Mouse (Mus musculus): ENCODE results near the gene Gm15013. TPM values are rescaled to one million over a fixed set of nuclear protein-coding genes. Genes with fewer than 3 reads are reported as not detected.
"Not testable (repeated sequence)": the region's sequence is repeated elsewhere in the genome, so short reads cannot be mapped to it uniquely, and the experiment has no call there.

The Gm15013 gene
- polyA plus RNA-seq (2015; fragmentation: Nextera tagmentation; extraction: Ambion mirVana): 0.29 and 0.50 TPM in 2 replicates

- WGBS: 93% methylated on average over 8 of the region's 8 CpGs
- no peaks in the 10 kb centered on the region for H3K4me1 ChIP-seq (ENCODE audit: control insufficient read depth, insufficient read depth, low read length)
- ATAC-seq: no peak
- no peaks in the 10 kb centered on the region for H3K27me3 ChIP-seq (replicated peaks; ENCODE audit: control insufficient read depth, insufficient read depth, low read length)
- no peak within 1 kb of the TSS for H3K9ac ChIP-seq (ENCODE audit: low read depth, low read length)
- no peak within 1 kb of the TSS for H3K4me2 ChIP-seq (ENCODE audit: low read depth, low read length)
- no peak within 1 kb of the TSS for H3K27ac ChIP-seq (ENCODE audit: low read length)
- no peaks in the 10 kb centered on the region for H3K36me3 ChIP-seq (ENCODE audit: control insufficient read depth, insufficient read depth, low read length)
- no peaks in the 10 kb centered on the region for H3K9me3 ChIP-seq (ENCODE audit: control insufficient read depth, low read length)
- no peak within 1 kb of the TSS for H3K4me3 ChIP-seq (ENCODE audit: low read length)
Observed at GRCm38 (mm10) chrX:139714381-139714780, at the start of gene Gm15013. Gm15013 (minus strand) TSS chrX:139714481.

DNA sequence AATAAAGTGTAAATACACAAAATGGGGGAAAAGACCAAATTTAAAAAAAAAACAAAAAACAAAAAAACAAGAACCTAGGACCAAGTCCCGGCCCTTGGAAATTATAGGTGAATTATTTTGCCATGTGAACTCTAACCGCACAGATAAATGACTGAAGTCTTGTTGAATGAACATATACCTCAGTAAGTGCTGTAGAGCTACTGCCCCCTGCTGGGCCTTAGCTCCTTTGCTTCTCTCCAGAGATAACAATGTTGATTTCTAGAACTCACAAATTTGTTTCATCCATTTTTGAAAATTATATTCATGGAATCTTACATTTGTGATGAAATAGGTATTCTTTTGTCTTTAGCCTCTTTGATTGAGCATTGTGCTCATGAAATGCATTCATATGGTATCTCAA lies 48.3 kb upstream of the Gm15013 start:
- no peak overlapping the region for H3K9ac ChIP-seq (ENCODE audit: low read depth, low read length)
- 67% methylated on average over 2 of the region's 2 CpGs for WGBS
- H3K4me3 ChIP-seq (ENCODE audit: low read length): no peak overlapping the region
- no peaks in the 10 kb centered on the region for H3K9me3 ChIP-seq (ENCODE audit: control insufficient read depth, low read length)
- ATAC-seq: no peak
- no peak overlapping the region for H3K27ac ChIP-seq (ENCODE audit: low read length)
- no peaks in the 10 kb centered on the region for H3K27me3 ChIP-seq (replicated peaks; ENCODE audit: control insufficient read depth, insufficient read depth, low read length)
- H3K4me2 ChIP-seq (ENCODE audit: low read depth, low read length): no peak overlapping the region
- H3K36me3 ChIP-seq (ENCODE audit: control insufficient read depth, insufficient read depth, low read length): no peaks in the 10 kb centered on the region
- no peaks in the 10 kb centered on the region for H3K4me1 ChIP-seq (ENCODE audit: control insufficient read depth, insufficient read depth, low read length)

DNA sequence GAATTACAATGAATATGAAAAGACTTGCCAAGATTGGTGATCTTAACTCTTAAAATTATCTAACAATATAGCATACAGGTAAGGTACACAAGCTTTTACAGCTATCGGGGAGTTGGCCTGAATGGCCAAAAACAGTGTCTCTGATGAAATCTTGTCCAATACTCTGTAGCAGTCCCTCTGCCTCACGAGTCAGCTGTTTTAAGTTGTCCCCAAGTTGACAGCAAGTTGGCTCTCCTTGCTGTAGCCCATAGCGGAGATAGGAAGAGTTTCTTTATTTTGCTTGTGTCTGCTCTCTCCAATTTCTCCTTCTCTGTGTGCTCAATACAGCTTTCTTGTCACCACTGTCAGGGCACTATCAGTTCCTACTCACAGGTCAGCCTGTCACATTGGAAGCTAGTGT lies 44.4 kb upstream of the Gm15013 start:
- H3K9ac ChIP-seq (ENCODE audit: low read depth, low read length); H3K4me3 ChIP-seq (ENCODE audit: low read length); H3K4me2 ChIP-seq (ENCODE audit: low read depth, low read length); H3K36me3 ChIP-seq (ENCODE audit: control insufficient read depth, insufficient read depth, low read length); H3K27me3 ChIP-seq (replicated peaks; ENCODE audit: control insufficient read depth, insufficient read depth, low read length); H3K4me1 ChIP-seq (ENCODE audit: control insufficient read depth, insufficient read depth, low read length); H3K27ac ChIP-seq (ENCODE audit: low read length); ATAC-seq; H3K9me3 ChIP-seq (ENCODE audit: control insufficient read depth, low read length): not testable (repeated sequence)
- 84% methylated on average over 3 of the region's 3 CpGs for whole genome bisulfite sequencing

GRCm38 (mm10) chrX:139751855-139752254 lies 37.6 kb upstream of the Gm15013 start:
- H3K36me3 ChIP-seq (ENCODE audit: control insufficient read depth, insufficient read depth, low read length): no peaks in the 10 kb centered on the region
- H3K27me3 ChIP-seq (replicated peaks; ENCODE audit: control insufficient read depth, insufficient read depth, low read length): no peaks in the 10 kb centered on the region
- no peak overlapping the region for H3K4me2 ChIP-seq (ENCODE audit: low read depth, low read length)
- no peak overlapping the region for H3K9ac ChIP-seq (ENCODE audit: low read depth, low read length)
- no peak for ATAC-seq
- no peak overlapping the region for H3K4me3 ChIP-seq (ENCODE audit: low read length)
- WGBS: 4% methylated on average over 1 of the region's 1 CpGs
- no peaks in the 10 kb centered on the region for H3K9me3 ChIP-seq (ENCODE audit: control insufficient read depth, low read length)
- H3K4me1 ChIP-seq (ENCODE audit: control insufficient read depth, insufficient read depth, low read length): no peaks in the 10 kb centered on the region
- no peak overlapping the region for H3K27ac ChIP-seq (ENCODE audit: low read length)

GRCm38 (mm10) chrX:139737066-139737465 lies 22.8 kb upstream of the Gm15013 start:
- no peak overlapping the region for H3K4me3 ChIP-seq (ENCODE audit: low read length)
- no peaks in the 10 kb centered on the region for H3K27me3 ChIP-seq (replicated peaks; ENCODE audit: control insufficient read depth, insufficient read depth, low read length)
- no peak overlapping the region for H3K9ac ChIP-seq (ENCODE audit: low read depth, low read length)
- H3K4me1 ChIP-seq (ENCODE audit: control insufficient read depth, insufficient read depth, low read length): no peaks in the 10 kb centered on the region
- no peak for ATAC-seq
- H3K9me3 ChIP-seq (ENCODE audit: control insufficient read depth, low read length): no peaks in the 10 kb centered on the region
- H3K36me3 ChIP-seq (ENCODE audit: control insufficient read depth, insufficient read depth, low read length): no peaks in the 10 kb centered on the region
- WGBS: 89% methylated on average over 5 of the region's 5 CpGs
- no peak overlapping the region for H3K4me2 ChIP-seq (ENCODE audit: low read depth, low read length)
- H3K27ac ChIP-seq (ENCODE audit: low read length): no peak overlapping the region

DNA sequence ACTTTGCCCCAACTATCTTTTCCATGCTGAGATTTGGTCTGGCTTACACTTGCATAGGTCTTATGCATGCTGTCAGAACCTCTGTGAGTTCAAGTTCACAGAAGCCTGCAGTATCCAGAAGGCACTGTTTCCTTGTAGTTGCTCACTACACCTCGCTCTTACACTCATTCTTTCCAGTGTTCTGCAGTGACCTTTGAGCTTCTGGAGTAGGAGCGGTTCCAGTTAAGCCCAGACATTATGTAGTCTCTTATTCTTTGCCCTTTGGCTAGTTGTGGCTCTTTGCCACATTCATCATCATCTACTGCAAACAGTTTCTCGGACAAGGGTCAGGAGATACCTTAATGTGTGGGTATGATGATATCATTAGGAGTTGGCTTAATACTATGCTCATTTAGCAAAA lies 16.3 kb upstream of the Gm15013 start:
- no peaks in the 10 kb centered on the region for H3K9me3 ChIP-seq (ENCODE audit: control insufficient read depth, low read length)
- H3K36me3 ChIP-seq (ENCODE audit: control insufficient read depth, insufficient read depth, low read length): no peaks in the 10 kb centered on the region
- no peak overlapping the region for H3K9ac ChIP-seq (ENCODE audit: low read depth, low read length)
- H3K27me3 ChIP-seq (replicated peaks; ENCODE audit: control insufficient read depth, insufficient read depth, low read length): no peaks in the 10 kb centered on the region
- H3K4me3 ChIP-seq (ENCODE audit: low read length): no peak overlapping the region
- no peaks in the 10 kb centered on the region for H3K4me1 ChIP-seq (ENCODE audit: control insufficient read depth, insufficient read depth, low read length)
- WGBS: 86% methylated on average over 3 of the region's 3 CpGs
- peak; percentile 44; the same call in 1 of the 2 replicates for ATAC-seq
- H3K4me2 ChIP-seq (ENCODE audit: low read depth, low read length): no peak overlapping the region
- H3K27ac ChIP-seq (ENCODE audit: low read length): no peak overlapping the region

DNA sequence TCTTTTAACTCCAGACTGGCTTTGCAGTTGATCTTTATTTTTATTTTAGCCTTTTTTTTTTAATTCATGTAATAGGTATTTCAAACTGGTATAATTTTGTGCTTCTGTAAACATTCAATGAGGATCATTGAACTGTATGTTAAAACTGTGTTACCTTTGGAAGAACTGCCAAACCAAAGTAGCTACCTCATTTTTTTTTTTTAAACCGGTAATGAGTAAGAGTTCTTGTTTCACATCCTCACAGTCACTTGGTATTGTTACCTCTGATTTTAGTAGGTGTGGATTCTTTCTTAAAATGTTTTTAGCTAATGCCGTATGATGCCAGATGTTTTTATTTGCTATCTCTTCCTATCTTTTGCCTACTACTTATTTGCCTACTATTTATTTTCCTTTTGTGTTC lies 8.1 kb upstream of the Gm15013 start:
- Histone ChIP-seq H3K4me2 (ENCODE audit: low read depth, low read length) (no peak overlapping the region), H3K36me3 (ENCODE audit: control insufficient read depth, insufficient read depth, low read length) (no peaks in the 10 kb centered on the region), H3K9ac (ENCODE audit: low read depth, low read length) (no peak overlapping the region), H3K4me3 (ENCODE audit: low read length) (no peak overlapping the region), H3K27ac (ENCODE audit: low read length) (no peak overlapping the region), H3K4me1 (ENCODE audit: control insufficient read depth, insufficient read depth, low read length) (no peaks in the 10 kb centered on the region), H3K27me3 (replicated peaks; ENCODE audit: control insufficient read depth, insufficient read depth, low read length) (no peaks in the 10 kb centered on the region), H3K9me3 (ENCODE audit: control insufficient read depth, low read length) (no peaks in the 10 kb centered on the region)
- WGBS: 92% methylated on average over 2 of the region's 2 CpGs
- no peak for ATAC-seq

DNA sequence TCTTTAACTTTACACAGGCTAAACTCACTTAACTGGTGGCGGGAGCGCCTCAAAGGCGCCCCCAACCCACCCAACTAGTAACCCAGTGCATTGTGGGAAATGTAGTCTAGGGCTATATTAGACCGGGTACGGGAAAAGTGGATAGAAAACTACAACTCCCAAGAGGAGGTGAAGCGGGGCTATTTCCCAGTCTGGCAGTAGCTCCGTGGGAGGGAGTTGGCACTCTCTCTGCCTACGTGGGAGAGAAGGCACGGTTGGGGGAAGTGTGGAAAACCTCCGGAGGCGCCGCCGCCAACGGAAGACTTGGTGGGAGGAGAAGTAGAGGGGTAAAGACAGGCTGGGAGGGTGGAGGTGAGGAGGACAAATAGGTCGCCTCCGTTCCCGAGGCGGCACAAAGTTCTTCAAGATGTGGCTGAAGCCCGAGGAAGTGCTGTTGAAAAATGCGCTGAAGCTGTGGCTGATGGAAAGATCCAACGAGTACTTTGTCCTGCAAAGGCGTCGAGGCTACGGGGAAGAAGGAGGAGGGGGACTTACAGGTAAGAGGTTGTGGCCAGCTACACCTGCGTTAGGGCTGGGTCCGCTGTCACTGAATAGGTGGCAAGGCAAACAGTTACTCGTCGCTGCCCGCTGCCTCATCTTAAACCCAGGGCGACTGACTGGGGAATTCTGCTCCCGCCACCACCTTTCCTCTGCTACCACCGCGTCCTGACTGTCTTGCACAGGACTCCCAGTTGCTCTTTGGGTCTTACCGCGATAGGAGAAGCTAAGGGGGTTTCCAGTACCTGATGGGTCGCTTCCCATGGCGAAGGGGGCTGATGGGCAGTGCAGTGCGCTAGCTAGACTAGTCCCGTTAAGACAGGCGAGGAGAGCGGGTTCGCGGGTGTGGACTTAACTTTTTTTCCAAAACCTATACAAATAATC lies 29.2 kb downstream of the Gm15013 start, which contains the start of gene Tbc1d8b:
Tbc1d8b (plus strand) TSS at position 222 of the 921 bp plus-strand sequence.
- peak; percentile 99 for ATAC-seq
- 11% methylated on average over 43 of the region's 43 CpGs for WGBS
- no peaks in the 10 kb centered on the region for H3K4me1 ChIP-seq (ENCODE audit: control insufficient read depth, insufficient read depth, low read length)
- H3K9me3 ChIP-seq (ENCODE audit: control insufficient read depth, low read length): no peaks in the 10 kb centered on the region
- no peaks in the 10 kb centered on the region for H3K36me3 ChIP-seq (ENCODE audit: control insufficient read depth, insufficient read depth, low read length)
- H3K9ac ChIP-seq (ENCODE audit: low read depth, low read length): peak within 1 kb of the TSS; percentile 70
- no peaks in the 10 kb centered on the region for H3K27me3 ChIP-seq (replicated peaks; ENCODE audit: control insufficient read depth, insufficient read depth, low read length)
- peak within 1 kb of the TSS; percentile 58 for H3K4me3 ChIP-seq (ENCODE audit: low read length)
- H3K27ac ChIP-seq (ENCODE audit: low read length): peak within 1 kb of the TSS; percentile 76
- peak within 1 kb of the TSS; percentile 50 for H3K4me2 ChIP-seq (ENCODE audit: low read depth, low read length)

GRCm38 (mm10) chrX:139684410-139684774 lies 29.9 kb downstream of the Gm15013 start:
- peak overlapping the region; percentile 46 for H3K4me2 ChIP-seq (ENCODE audit: low read depth, low read length)
- 19% methylated on average over 8 of the region's 8 CpGs for WGBS
- no peaks in the 10 kb centered on the region for H3K36me3 ChIP-seq (ENCODE audit: control insufficient read depth, insufficient read depth, low read length)
- no peaks in the 10 kb centered on the region for H3K4me1 ChIP-seq (ENCODE audit: control insufficient read depth, insufficient read depth, low read length)
- H3K27me3 ChIP-seq (replicated peaks; ENCODE audit: control insufficient read depth, insufficient read depth, low read length): no peaks in the 10 kb centered on the region
- peak overlapping the region; percentile 70 for H3K9ac ChIP-seq (ENCODE audit: low read depth, low read length)
- peak; percentile 61 for ATAC-seq
- peak overlapping the region; percentile 76 for H3K27ac ChIP-seq (ENCODE audit: low read length)
- no peaks in the 10 kb centered on the region for H3K9me3 ChIP-seq (ENCODE audit: control insufficient read depth, low read length)
- H3K4me3 ChIP-seq (ENCODE audit: low read length): peak overlapping the region; percentile 58

Data from intestine, embryonic 16.5 days (tissue).